Mouse (Mus musculus) cortical plate, adult 2 months (tissue): Measurements from ENCODE around the gene Ezr.

Source experiments
- CTCF ChIP-seq: fragments of 200-500 bp; IDR thresholded peaks from 2 replicates; pipeline ENCODE4 v1.5.1; 2011; ENCODE audit warnings: mild to moderate bottlenecking, control low read depth, low read length; ENCODE audit not compliant: insufficient read depth; ENCODE audit errors: extremely low read depth
- POLR2A ChIP-seq: fragments of 200-500 bp; IDR thresholded peaks from 2 replicates; pipeline ENCODE4 v1.6.1; 2011; ENCODE audit warnings: mild to moderate bottlenecking, low read length, control low read depth; ENCODE audit not compliant: insufficient read depth; ENCODE audit errors: extremely low read depth

DNA sequence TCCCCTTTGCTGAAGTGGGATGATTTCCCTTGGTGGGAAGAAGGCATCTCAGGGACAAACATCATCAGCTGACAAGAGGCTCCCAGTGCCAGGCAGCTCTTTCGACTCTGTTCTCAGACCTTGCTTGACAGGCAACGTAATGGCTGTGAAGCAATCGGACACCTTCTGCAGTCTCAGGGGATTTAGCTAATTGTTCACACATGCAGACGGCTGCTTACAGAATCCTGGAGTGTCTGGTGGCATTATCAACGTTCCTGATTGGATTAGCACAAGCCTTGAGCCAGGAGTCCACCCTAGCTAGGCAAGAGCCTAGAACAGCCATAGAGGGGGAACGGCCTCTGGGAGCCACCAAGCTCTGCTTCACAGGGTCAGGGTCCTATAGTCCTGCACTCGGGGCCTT lies 30.2 kb downstream of the Ezr start:
- TF ChIP-seq CTCF (no peak), POLR2A (no peak)
